Mouse (Mus musculus): Measurements from ENCODE around the gene Pgm1. TPM values are rescaled to one million over a fixed set of nuclear protein-coding genes. Genes with fewer than 3 reads are reported as not detected.

Pgm1 gene
- polyA plus RNA-seq, 1 experiment from 2014 or later, result 77.5 TPM

DNA sequence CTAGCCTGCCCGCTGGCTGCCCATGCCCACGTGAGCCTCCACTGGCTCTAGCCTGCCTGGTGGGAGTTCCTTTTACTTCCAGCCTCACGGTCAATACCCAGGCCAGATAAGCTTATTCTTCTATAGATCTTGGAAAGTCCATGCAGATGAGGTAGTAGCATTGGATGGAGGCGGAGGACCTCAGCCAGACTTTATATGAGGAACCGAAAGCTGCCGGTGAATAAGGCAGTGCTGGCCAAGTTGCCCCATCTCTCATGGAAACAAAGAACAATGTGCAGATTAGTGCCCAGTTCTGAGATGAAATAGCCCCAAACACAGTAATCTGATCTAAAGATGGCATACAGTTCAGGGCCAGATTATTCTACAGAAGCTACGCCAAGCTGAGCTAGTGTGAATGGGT is 103.4 kb downstream of the Pgm1 start:
- H3K27me3 ChIP-seq (replicated peaks), result no peaks in the 10 kb centered on the region
- no peak overlapping the region for H3K9ac ChIP-seq
- no peak overlapping the region for H3K4me2 ChIP-seq
- ATAC-seq (replicated peaks), result no peak
- WGBS, result 83% methylated on average over 7 of the region's 7 CpGs
- H3K4me3 ChIP-seq, result no peak overlapping the region
- H3K27ac ChIP-seq, result no peak overlapping the region
- no peaks in the 10 kb centered on the region for H3K9me3 ChIP-seq
- no peaks in the 10 kb centered on the region for H3K4me1 ChIP-seq
- no peaks in the 10 kb centered on the region for H3K36me3 ChIP-seq (replicated peaks)

DNA sequence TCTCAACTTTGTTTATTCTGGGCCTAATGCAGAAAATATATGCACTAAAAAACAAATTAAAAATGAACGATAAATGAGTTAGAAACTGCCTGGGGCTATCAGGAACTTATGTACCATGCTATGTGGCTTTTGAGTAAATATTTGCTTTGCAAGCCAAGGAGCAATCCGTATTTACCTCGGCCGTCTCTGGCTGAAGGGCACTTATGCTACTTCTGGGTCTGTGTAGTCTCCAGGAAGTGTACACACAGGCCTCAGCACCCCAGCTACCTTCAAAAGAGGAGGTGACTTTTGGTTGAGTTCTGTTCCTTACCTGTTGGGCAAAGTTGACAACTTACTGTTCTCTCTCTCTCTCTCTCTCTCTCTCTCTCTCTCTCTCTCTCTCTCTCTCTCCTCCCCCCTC is 104.7 kb downstream of the Pgm1 start:
- Histone ChIP-seq H3K36me3 (replicated peaks) (no peaks in the 10 kb centered on the region), H3K4me2 (no peak overlapping the region), H3K4me1 (no peaks in the 10 kb centered on the region), H3K9me3 (no peaks in the 10 kb centered on the region), H3K27ac (no peak overlapping the region), H3K4me3 (no peak overlapping the region), H3K27me3 (replicated peaks) (no peaks in the 10 kb centered on the region), H3K9ac (no peak overlapping the region)
- 92% methylated on average over 4 of the region's 4 CpGs for WGBS
- ATAC-seq (replicated peaks), result no peak

DNA sequence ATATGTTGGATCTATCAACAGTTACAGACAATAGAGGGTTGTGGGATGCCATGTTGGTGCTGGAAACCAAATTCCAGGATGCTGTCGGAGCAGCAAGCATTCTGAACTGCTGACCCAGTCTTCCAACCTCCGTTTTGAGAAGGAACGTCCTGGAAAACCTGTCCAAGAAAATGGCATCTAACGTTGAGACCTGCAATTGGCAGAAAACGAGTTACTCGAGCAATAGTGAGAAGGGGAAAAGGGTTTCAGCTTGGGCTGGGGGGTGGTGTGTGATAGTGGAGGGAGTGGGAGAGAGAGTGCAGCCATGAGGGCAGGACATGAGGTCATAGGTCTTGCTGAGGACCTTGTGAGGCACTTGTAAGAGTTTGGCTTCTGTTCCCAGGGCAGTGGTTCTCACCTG is 105.8 kb downstream of the Pgm1 start:
- Histone ChIP-seq H3K4me3 (no peak overlapping the region), H3K9ac (no peak overlapping the region), H3K4me2 (no peak overlapping the region), H3K27me3 (replicated peaks) (no peaks in the 10 kb centered on the region), H3K36me3 (replicated peaks) (no peaks in the 10 kb centered on the region), H3K27ac (no peak overlapping the region), H3K9me3 (no peaks in the 10 kb centered on the region), H3K4me1 (no peaks in the 10 kb centered on the region)
- no peak for ATAC-seq (replicated peaks)
- 83% methylated on average over 6 of the region's 6 CpGs for WGBS

DNA sequence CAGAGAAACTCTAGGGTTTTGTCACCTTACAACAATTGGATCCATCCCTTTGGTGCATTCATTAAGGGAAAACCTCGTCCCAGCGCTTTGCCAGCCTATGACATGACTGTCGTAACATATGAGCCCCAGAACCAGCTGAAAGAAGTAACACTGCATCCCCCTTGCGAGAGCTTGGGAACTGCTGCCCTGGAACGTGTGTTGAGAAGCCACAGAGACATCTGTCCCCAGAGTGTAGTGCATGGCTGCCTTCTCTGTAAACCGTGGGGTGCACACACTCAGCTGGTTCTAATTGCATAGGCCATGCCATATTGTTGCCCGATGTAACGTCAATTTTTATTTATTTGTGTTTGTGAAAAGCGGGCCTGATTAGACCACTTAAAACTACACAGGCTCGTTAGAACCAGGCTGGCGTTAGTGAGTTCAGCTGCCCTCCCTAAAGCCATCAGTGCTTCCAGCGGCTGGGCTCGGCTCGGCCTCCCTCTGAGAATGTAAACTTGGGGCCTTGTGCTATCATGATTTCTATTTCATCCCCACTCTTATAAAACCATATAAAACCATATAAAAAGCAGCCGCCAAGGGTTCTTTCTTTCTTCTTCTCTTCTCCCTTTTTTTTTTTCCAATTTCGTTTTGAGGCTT is 106.8 kb downstream of the Pgm1 start:
- H3K4me1 ChIP-seq, result no peaks in the 10 kb centered on the region
- no peak for ATAC-seq (replicated peaks)
- H3K4me3 ChIP-seq, result no peak overlapping the region
- no peak overlapping the region for H3K9ac ChIP-seq
- no peak overlapping the region for H3K27ac ChIP-seq
- H3K4me2 ChIP-seq, result no peak overlapping the region
- no peaks in the 10 kb centered on the region for H3K27me3 ChIP-seq (replicated peaks)
- WGBS, result 52% methylated on average over 16 of the region's 16 CpGs
- no peaks in the 10 kb centered on the region for H3K9me3 ChIP-seq
- no peaks in the 10 kb centered on the region for H3K36me3 ChIP-seq (replicated peaks)

Other genes with a start within 250 kb of the Pgm1 start
- gene Alg6, start 213.8 kb upstream of the Pgm1 start, polyA plus RNA-seq (2015; fragmentation: Nextera tagmentation; extraction: Ambion mirVana), result 10.3 and 12.5 TPM in 2 replicates
- gene Efcab7, start 100.2 kb upstream of the Pgm1 start, polyA plus RNA-seq (2015; fragmentation: Nextera tagmentation; extraction: Ambion mirVana), result 10.8 and 12.5 TPM in 2 replicates
- gene Itgb3bp, start 399 bp downstream of the Pgm1 start, polyA plus RNA-seq (2015; fragmentation: Nextera tagmentation; extraction: Ambion mirVana), result 12.2 and 12.7 TPM in 2 replicates
- gene Ror1, start 166.4 kb downstream of the Pgm1 start, polyA plus RNA-seq (2015; fragmentation: Nextera tagmentation; extraction: Ambion mirVana), result 1.1 and 1.6 TPM in 2 replicates

Data from midbrain, embryonic 15.5 days (tissue).